Mouse (Mus musculus) left cerebral cortex, postnatal 36 days (tissue): Measurements from ENCODE around the gene Kdm1b. TPM values are rescaled to one million over a fixed set of nuclear protein-coding genes. Genes with fewer than 3 reads are reported as not detected.
A peak's percentile ranks its signal among the peaks of the same experiment; 100 is the strongest.

Source experiments
- DNase-seq, 2 experiments: peaks; one replicate each; pipeline ENCODE4 v3.0.0; 2021 to 2022; ENCODE audit warnings: low spot score in 2 of 2, mixed read lengths in 1 of 2
- intact Hi-C: fragments of 180-260 bp; cut with DNase I; formaldehyde crosslinking; loops from one replicate; pipeline ENCODE4 v1.15.1; 2025
- total RNA-seq, 2 experiments: library from RNA; stranded (reverse); gene quantifications; 2 replicates each; pipeline ENCODE4 v1.2.3; 2021

Gene Kdm1b
- total RNA-seq, result 1 to 10 TPM; 7.7 to 9.9 TPM

DNA sequence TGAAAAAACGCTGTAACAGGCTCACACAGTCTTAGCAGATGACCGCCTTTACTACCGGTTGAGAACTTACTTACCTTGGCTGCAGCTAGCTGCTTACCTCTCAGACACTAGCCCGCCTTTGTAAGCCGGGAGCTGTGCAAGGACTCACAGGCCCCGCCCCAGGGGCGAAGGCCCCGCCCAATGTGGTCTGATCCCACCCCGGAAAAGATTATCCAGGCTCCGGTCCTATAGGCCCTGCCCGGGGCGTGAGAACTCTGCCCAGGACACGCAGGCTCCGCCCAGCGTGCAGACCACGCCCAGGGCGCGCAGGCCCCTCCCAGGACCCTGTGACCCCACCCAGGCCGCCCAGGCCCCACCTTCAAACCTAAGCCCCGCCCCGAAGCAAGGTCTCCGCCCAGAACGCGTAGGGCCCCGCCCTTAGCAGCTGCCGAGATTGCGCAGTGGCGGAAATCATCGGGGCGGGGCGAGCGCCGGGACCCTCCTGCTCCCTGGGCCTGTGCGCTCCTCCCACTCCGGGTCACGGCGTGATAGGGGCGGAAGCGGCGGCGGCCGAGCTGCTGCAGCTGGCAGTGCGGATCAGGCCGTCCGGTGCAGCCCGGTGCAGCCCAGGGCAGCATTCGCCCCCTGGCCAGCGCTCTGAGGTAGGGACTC, at the start of gene Kdm1b:
Gene Kdm1b, plus strand, starts transcription at position 470 of the 651 bp plus-strand sequence.
- intact Hi-C loops, result no loop called here
- DNase-seq, result peak; percentile 97 to 98

DNA sequence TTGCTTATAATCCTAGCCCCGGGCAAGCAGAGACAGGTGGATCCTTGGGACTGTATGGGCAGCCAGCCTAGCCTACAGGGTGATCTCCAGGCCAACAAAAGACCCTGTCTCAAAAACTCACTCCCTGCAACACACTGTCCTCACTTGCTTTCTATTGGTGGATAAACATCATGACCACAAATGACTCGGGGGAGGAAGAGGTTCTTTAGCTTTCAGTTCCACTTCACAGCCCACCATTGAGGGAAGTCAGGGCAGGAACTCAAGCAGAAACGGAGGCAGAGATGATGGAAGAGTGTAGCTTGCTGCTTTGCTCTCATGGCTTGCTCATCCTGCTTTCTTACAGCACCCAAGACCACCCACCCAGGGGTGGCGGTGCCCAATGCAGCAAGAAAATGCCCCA, 45.9 kb upstream of the Kdm1b start:
- DNase-seq, result no peak
- intact Hi-C loops, result no loop called here

DNA sequence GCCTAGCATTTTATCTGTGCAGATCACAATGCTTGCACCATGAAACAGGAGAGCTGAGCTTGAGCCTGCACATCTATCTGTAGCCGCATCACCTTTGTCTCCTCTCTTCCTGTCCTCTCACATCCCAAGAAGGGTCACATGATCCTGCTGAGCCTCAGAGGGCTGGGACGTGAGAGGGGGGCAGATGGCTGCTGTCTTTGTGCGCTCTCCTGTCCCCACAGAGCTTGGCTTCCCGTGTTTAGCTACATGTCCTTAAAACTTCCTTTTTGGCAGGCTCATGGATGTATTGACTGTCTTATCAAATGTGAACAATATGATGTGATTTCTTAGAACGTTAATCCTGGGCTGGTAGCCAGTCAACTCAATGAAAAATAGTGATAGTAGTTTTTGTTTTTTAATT, 43.8 kb upstream of the Kdm1b start:
- DNase-seq, result no peak
- intact Hi-C loops, result no loop called here

DNA sequence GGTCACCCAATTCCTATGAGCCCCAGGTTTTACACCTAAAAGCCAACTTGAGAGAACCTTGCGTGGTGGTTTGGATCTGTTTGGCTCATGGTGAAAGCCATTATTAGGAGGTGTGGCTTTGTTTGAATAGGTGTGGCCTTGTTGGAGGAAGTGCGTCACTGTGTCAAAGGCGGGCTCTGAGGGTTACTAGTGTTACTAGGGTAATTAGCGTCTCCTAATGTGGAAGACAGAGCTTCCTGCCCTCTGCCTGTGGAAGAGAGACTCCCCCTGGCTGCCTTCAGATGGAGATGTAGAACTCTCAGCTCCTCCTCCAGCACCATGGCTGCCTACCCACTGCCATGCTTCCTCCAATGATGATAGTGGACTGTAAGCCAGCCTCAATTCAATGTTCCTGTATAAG, 41.7 kb upstream of the Kdm1b start:
- intact Hi-C loops, result no loop called here
- DNase-seq, result no peak

DNA sequence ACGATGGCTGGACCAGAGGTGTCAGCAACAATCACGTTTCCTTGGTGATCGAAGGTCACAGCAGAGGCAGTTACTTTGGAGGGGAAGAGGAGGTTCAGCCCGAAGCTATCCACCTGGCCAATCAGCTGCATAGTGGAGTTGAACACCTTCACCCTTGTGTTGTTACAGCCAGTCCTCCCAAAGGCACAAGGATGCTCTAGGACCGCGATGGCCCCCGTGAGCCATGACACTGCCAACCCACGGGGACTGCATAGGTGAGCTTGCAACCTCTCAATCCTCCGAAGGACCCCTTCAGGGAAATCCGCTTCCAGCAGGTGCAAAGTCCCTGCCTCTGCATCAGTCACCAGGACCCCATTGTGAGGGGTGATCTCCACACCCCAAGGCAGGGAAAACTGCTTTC, 29.6 kb upstream of the Kdm1b start:
- no peak for DNase-seq
- intact Hi-C loops, result loop anchor here (2.0 to 10.0 kb wide), 3 partner anchors 83 to 289 kb away; partner anchors contain the start of gene Nup153

DNA sequence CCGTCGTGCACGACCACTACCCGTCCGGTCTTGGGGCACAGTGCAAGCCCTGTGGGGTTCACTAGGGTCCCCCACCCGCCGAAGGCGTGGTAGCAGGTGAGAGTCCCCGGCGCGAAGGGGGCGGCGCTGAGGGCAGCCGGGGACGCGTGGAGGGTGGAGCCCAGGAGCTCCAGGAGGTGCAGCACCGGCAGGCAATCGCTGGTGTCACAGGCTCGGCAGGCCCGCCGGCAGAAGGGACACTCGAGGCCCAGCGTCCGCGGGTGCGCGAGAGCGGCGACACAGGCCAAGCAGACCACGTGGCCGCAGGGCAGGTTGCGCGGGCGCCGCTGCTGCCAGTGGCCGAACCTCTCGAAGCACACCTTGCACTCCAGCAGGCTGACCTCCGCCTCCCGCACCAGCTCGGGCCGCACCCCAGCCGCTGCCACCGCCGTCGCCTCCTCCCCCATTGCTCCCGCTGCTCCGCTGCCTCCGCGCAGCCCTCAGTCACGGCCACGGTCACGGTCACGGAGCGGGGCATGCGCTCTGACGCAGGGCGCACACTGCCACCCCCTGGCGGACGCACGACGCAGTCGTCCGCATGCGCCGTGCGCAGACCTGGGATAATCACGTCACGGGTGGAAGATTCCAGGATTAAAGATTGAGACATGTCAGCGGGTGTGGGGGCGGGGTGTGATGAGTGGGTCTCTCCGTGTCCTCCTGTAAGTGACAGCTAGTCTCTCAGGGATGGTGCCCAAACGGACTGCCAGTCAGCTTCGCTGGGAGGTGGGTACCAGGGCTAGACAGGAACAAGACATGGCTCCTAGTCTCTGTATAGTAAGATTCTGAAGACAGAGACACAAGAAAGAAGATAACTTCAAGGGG, 28.7 kb upstream of the Kdm1b start, which contains the start of gene Nhlrc1:
Gene Nhlrc1, minus strand, starts transcription at position 517 of the 861 bp plus-strand sequence.
- peak; percentile 84 to 85 for DNase-seq
- intact Hi-C loops, result loop anchor here (2.0 to 10.0 kb wide), 3 partner anchors 84 to 290 kb away; partner anchors contain the start of gene Nup153

DNA sequence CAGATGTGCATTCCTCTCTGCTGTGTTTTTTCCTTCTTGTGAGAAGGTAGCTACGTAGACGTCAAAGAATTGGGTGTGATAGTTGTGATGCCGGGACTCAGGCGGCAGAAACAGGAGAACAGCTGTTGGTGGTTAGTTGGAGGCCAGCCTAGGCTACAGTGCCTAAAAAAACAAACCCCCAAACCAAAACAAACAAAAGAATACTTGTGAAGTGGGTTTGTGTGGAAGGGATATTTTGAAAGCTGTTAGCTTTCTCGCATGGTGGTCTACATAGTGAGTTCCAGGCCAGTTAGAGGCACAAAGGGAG, 28.2 kb upstream of the Kdm1b start:
- DNase-seq, result no peak
- intact Hi-C loops, result loop anchor here (2.0 to 10.0 kb wide), 3 partner anchors 84 to 290 kb away; partner anchors contain the start of gene Nup153

DNA sequence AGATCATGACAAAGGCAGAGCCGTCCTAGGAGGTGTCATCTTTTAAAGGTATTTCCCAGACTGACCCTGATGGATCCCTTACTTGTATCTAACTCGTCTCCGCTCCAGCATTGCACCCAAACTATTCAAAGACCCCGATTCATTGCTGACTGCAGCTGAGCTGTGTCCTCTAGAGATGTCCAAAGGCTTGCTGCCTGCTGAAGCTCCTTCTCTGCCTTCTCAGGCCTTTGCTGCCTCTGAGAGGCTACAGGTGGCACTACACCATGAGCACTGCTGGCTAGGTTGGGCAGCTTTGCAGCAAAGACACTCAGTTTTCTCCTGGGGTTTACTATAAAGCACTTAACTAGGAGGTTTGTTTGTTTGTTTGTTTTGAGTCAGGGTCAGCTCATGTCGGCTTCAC, 26.0 kb upstream of the Kdm1b start:
- DNase-seq, result peak; percentile 32 to 48
- intact Hi-C loops, result loop anchor here (10.0 kb wide), 1 partner anchor 292 kb away; the partner anchor contains the start of gene Nup153

DNA sequence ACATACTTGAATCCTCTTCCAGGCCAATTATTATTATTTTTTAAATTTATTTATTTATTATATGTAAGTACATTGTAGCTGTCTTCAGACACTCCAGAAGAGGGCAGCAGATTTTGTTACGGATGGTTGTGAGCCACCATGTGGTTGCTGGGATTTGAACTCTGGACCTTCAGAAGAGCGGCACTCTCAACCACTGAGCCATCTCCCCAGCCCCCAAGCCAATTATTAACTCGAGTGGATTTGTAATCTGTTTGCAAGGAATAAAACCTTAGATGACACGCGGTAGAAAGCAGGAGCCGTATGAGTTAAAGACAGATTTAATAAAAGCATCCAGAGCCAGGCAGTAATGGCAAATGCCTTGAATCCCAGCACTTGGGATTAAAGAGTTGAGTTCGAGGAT, 23.5 kb upstream of the Kdm1b start:
- intact Hi-C loops, result loop anchor here (10.0 kb wide), 1 partner anchor 295 kb away; the partner anchor contains the start of gene Nup153
- no peak for DNase-seq

DNA sequence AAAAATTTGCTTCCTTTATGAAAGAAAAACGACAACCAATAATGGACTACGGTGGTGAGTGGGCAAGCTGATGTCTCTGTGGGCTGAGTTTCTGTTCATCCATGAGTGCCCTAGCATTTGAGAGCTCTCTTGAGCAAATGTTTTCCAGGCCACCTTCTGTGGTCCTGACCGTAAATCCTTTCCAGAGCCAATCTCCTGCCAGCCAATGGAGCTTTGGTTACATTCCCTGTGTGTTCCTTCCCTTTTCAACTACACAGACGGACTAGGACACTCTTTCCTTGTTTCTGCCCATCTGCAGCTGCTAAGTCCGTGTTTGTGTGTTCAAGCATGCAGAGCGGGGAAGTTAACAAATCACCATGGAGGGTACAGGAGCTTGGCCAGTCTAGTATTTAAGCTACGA, 22.5 kb upstream of the Kdm1b start:
- intact Hi-C loops, result no loop called here
- DNase-seq, result no peak

DNA sequence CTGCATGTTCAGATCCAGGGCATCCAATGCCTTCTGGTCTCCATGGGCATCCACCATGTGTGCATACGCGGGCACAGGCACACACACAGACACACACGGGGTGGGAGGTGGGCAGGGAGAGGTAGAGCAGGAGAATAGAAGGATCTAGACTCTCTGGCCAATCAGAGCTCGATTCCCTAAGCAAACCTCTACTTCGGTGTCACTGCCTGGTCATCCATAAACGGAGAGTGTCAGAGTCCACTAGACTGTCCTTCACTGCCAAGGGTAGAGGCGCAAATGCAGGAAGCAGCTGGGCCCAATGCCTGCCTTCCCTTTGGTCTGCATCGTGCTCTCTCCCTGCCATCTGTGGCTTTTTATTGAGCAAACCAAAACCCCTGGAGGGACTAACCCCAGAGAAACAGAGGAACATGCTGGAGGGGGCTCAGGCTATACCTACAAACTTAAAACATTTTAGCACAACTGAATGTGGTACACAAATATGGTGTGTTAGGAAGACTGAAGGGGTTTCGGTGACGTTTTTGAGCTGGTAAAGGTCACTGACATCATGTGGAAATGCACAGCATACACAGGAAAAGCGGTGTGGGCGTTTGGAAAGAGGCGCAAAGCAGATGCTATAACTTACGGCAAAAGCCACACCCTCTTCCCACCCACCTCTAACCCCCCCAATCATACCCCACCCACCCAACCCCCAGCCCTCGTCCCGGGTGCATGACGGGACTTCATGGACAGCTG, 12.8 kb upstream of the Kdm1b start:
- intact Hi-C loops, result no loop called here
- no peak for DNase-seq

DNA sequence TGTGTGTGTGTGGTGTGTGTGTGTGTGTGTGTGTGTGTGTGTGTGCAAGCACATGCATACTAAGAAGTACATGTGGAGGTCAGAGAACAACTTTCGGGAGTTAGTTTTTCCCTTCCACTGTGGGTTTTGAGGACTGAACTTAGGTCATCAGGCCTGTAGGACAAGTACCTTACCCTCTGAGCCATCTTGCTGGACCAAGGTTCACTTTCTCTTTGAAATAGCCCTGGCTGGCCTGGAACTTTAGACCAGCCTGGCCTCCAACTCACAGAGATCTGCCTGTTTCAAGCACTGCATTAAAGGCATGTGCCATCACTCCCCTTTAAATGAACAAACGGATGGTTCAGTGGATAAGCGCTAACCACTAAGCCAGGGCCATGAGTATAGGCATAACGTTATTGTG, 9.7 kb upstream of the Kdm1b start:
- DNase-seq, result no peak
- intact Hi-C loops, result no loop called here

DNA sequence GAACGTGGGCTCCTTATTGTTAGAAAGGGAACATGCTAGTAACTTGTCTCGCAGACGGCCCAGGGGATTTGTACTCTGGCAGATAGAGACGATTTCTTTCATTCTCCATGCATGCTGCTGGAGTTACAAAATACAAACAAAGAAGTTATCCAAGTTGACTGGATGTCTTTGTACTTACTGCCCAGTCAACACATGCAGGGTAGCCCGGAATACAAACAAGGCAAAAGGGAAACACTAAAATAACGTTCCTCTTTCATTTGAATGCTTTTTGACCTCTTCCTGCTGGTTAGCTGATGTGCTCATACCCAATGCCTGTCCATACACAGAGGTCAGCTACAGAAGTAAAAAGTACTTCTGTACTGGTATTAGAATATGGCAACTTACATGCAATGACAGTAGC, 5.4 kb upstream of the Kdm1b start:
- intact Hi-C loops, result no loop called here
- no peak for DNase-seq

DNA sequence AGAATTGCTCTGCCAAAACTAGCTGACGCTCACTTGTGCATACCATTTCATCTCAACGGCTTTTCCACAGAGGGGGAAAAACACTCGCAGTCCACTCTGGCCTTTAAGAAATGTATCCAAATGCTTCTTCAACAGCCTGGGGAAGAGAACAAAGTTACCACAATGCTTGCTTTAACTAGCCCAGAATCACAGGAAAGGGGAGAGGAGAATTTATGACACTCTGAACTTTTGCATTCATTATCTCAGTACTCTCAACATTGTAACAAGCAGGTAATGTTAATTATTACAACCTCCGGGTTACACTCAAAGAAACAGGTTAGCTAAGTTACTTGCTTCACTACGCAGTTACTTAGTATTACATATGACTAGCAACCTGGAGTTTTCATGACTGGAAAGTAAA, 3.2 kb upstream of the Kdm1b start:
- intact Hi-C loops, result no loop called here
- no peak for DNase-seq

DNA sequence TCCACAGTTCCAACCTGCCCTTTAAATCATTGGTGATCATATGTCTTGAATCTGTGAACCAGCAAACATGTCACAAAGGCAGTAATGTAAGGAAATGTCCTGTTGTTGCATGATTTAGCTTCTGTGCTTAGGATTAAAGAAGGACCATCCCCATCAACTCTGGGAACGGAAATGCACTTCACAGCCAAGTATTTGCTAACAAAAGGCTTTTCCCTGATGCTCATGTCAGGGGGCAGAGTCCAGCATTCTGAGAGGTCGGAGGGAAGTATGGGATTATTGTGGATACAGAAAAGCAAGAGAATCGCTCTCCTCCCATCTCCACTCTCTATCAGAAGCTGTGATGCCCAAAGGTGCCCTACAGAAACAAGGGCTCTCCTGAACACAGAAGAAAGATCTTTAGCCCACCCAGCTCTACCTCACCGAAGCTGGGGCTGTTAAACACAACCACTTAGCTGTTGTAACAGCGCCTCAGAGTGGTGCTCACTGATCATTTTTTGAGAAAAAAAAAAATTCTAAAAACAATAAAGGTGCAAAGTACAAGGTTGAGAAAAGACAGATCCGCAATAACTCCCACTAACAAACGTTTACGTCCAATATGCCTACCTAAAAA, 1.2 kb upstream of the Kdm1b start:
- intact Hi-C loops, result no loop called here
- no peak for DNase-seq

DNA sequence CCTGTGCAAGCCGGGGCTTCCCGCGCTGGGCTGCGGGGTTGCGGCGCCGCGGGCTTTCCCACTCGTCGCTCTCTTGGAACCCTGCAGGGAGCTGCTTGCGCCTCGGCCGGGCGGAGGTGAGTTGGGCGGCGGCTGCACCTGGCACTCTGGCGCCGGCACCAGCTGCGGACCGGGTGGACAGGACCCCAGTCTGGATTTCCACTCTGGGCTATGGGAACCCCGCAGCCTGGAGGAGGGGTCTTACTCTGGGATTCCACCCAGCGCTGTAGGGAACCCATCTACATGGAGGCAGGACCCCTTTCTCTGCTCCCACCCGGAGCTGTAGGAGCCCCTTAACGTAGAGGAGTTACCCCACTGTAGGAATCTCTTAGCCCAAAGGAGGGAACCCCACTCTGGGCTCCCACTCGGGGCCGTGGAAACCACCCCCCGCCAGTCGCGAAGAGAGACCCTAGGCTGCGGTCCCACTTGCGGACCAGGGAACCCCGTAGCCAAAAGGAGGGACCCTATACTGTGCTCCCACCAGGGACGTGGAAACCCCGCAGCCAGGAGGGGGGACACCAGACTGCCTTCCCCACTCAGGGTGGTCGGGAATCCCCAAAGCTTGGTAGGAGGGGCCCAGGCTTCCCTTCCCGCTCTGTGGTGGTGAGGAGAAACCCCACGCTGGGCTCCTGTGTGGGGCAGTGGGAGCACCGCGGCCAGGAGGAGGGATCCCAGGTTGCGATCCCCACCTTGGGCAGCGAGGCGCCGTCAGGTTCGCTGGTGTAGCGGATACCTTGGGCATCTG, 726 bp downstream of the Kdm1b start:
- peak in 1 of 2 experiments; percentile 16 for DNase-seq
- intact Hi-C loops, result no loop called here

DNA sequence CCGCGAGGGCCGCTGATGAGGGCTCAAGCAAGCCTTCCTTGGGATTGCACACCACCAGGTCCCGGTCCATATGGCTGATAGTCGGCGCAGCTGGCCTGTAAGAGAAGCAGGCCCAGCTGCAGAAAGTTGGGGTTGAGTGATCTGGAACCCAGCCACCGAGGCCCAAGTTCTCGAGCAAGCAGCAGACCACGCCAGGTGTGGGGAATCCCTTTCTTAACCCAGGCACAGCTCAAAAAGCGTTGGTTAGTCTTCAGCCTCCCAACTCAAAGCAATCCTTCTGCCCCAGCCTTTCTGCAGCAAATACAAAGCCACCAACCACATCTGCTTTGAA, 1.3 kb downstream of the Kdm1b start, which contains the start of gene Tpmt:
Gene Tpmt, minus strand, starts transcription at position 121 of the 331 bp plus-strand sequence.
- DNase-seq, result no peak

DNA sequence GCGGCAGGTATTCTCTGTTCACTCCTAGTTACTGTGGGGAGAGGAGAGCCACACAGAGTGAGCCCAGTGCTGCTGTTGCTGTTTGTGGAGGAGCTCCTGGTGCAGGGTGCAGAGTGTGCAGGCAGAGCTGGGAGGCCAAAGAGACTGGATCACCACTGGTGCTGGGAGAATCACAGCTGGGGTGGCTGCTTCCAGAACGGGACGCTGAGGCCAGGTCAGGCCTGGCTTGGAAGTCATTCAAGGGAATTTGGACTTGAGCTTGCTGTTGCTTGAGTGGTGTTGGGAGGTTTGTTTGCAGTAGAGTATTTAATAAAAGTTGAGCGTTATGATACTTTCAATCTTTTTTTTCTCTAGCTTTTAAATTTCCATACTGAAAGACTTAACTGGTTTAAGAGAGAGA, 4.7 kb downstream of the Kdm1b start:
- intact Hi-C loops, result no loop called here
- DNase-seq, result no peak

More for the DNA sequence above, 1.3 kb downstream of the Kdm1b start, which contains the start of gene Tpmt:
- intact Hi-C loops, result no loop called here

DNA sequence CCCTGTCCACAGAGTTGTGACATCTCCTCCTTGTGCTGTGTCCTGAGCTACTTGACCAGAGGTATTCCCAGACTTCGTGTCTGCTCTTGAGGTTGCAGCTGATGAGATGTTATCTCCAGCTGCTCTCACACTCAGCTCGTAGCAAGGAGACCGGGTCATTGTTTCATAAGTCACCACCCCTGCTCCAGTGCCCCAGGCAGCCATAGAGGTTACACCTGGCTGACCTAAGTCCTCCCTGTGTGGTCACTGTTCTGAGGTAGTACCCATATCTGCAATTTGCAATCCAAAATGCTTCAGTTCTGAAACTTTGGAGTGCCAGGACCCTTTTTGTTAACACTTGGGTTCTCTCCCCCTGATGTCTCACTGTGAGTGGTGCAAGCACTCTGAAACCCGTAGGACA, 6.7 kb downstream of the Kdm1b start:
- intact Hi-C loops, result no loop called here

More for the DNA sequence above, 6.7 kb downstream of the Kdm1b start:
- no peak for DNase-seq
